Mouse (Mus musculus) MEL (cell line): Measurements from ENCODE around the gene Rap1b. TPM values are rescaled to one million over a fixed set of nuclear protein-coding genes. Genes with fewer than 3 reads are reported as not detected.

Source experiments
- DNase-seq: peaks from one replicate; pipeline ENCODE4 v3.0.0; 2011; ENCODE audit warnings: low read depth, low spot score
- H3K27ac ChIP-seq: 2 replicates; pipeline ENCODE4 v1.5.1; 2012; ENCODE audit warnings: low read depth, mild to moderate bottlenecking, control low read depth, low read length, moderate library complexity; ENCODE audit not compliant: control insufficient read depth
- H3K27me3 ChIP-seq, 2 experiments: fragments of 150-350 bp in 1 of 2; sonication (generic) in 1 of 2; 2 replicates each; pipeline ENCODE4 v1.6.1; 2012; ENCODE audit warnings: low read length in 2 of 2, mild to moderate bottlenecking in 2 of 2, improper control_type of control experiment in 1 of 2, moderate library complexity in 1 of 2; ENCODE audit not compliant: insufficient read depth in 2 of 2, control insufficient read depth in 1 of 2
- H3K36me3 ChIP-seq, 2 experiments: 2 replicates each; pipeline ENCODE4 v1.6.1; 2012 to 2014; ENCODE audit warnings: low read length in 2 of 2, improper control_type of control experiment in 1 of 2, inconsistent platforms in 1 of 2, mild to moderate bottlenecking in 1 of 2; ENCODE audit not compliant: insufficient read depth in 2 of 2, control insufficient read depth in 1 of 2
- H3K4me1 ChIP-seq, 2 experiments: fragments of 150-350 bp in 1 of 2; sonication (generic) in 1 of 2; 2 replicates each; pipeline ENCODE4 v1.6.1; 2012; ENCODE audit warnings: low read length in 2 of 2, improper control_type of control experiment in 1 of 2, mild to moderate bottlenecking in 1 of 2; ENCODE audit not compliant: insufficient read depth in 2 of 2, control insufficient read depth in 1 of 2
- H3K4me3 ChIP-seq, 2 experiments: fragments of 150-350 bp in 1 of 2; sonication (generic) in 1 of 2; 2 replicates each; pipeline ENCODE4 v1.5.1; 2012; ENCODE audit warnings: low read depth in 2 of 2, low read length in 2 of 2, mild to moderate bottlenecking in 2 of 2, moderate library complexity in 2 of 2, control low read depth in 1 of 2, improper control_type of control experiment in 1 of 2; ENCODE audit not compliant: control insufficient read depth in 1 of 2, insufficient read depth in 1 of 2
- H3K79me2 ChIP-seq: 2 replicates; pipeline ENCODE4 v1.6.1; 2012; ENCODE audit warnings: mild to moderate bottlenecking, low read length, moderate library complexity; ENCODE audit not compliant: control insufficient read depth, poor library complexity, insufficient read depth
- H3K9ac ChIP-seq: 2 replicates; pipeline ENCODE4 v1.6.1; 2012; ENCODE audit warnings: low read depth, mild to moderate bottlenecking, control low read depth, low read length, moderate library complexity; ENCODE audit not compliant: control insufficient read depth, poor library complexity, severe bottlenecking
- H3K9me3 ChIP-seq: fragments of 150-350 bp; sonication (generic); replicated peaks from 2 replicates; pipeline ENCODE4 v1.6.1; 2012; ENCODE audit warnings: mild to moderate bottlenecking, low read length, improper control_type of control experiment, moderate library complexity; ENCODE audit not compliant: insufficient read depth
- CHD1 ChIP-seq: IDR thresholded peaks from 2 replicates; pipeline ENCODE4 v1.6.1; 2012; ENCODE audit warnings: low read depth, mild to moderate bottlenecking, inconsistent platforms, low read length, improper control_type of control experiment
- CTCF ChIP-seq, 3 experiments: IDR thresholded peaks in 2 of 3; conservative IDR thresholded peaks in 1 of 3; 2 replicates each; pipeline ENCODE4 v1.5.1; 2011 to 2012; ENCODE audit warnings: low read length in 3 of 3, low read depth in 2 of 3, mild to moderate bottlenecking in 2 of 3, improper control_type of control experiment in 1 of 3, inconsistent platforms in 1 of 3, mixed read lengths in 1 of 3, moderate library complexity in 1 of 3; ENCODE audit not compliant: control insufficient read depth in 1 of 3, insufficient read depth in 1 of 3, poor library complexity in 1 of 3, severe bottlenecking in 1 of 3
- E2F4 ChIP-seq: IDR thresholded peaks from 2 replicates; pipeline ENCODE4 v1.6.1; 2011; ENCODE audit warnings: low read depth, low read length, improper control_type of control experiment, borderline replicate concordance
- ELF1 ChIP-seq: IDR thresholded peaks from 2 replicates; pipeline ENCODE4 v1.6.1; 2014; ENCODE audit warnings: low read depth, mild to moderate bottlenecking, inconsistent platforms, low read length, improper control_type of control experiment, moderate library complexity
- EP300 ChIP-seq, 2 experiments: IDR thresholded peaks; 2 replicates each; pipeline ENCODE4 v1.6.1; 2011; ENCODE audit warnings: improper control_type of control experiment in 2 of 2, low read length in 2 of 2, low read depth in 1 of 2, mild to moderate bottlenecking in 1 of 2
- ETS1 ChIP-seq: IDR thresholded peaks from 2 replicates; pipeline ENCODE4 v1.6.1; 2012; ENCODE audit warnings: low read depth, mild to moderate bottlenecking, inconsistent platforms, low read length, improper control_type of control experiment, moderate library complexity
- GABPA ChIP-seq: IDR thresholded peaks from 2 replicates; pipeline ENCODE4 v1.6.1; 2012; ENCODE audit warnings: low read depth, mild to moderate bottlenecking, inconsistent platforms, low read length, improper control_type of control experiment, moderate library complexity
- GATA1 ChIP-seq: IDR thresholded peaks from 2 replicates; pipeline ENCODE4 v1.6.1; 2011; ENCODE audit warnings: low read depth, low read length, improper control_type of control experiment
- KAT2A ChIP-seq: conservative IDR thresholded peaks from 2 replicates; pipeline ENCODE4 v1.6.1; 2012; ENCODE audit warnings: low read depth, low read length, improper control_type of control experiment, inconsistent platforms
- MAX ChIP-seq: IDR thresholded peaks from 2 replicates; pipeline ENCODE4 v1.6.1; 2011; ENCODE audit warnings: low read length, improper control_type of control experiment
- MAZ ChIP-seq: IDR thresholded peaks from 2 replicates; pipeline ENCODE4 v1.6.1; 2012; ENCODE audit warnings: low read depth, mild to moderate bottlenecking, inconsistent platforms, low read length, improper control_type of control experiment
- MXI1 ChIP-seq: IDR thresholded peaks from 2 replicates; pipeline ENCODE4 v1.6.1; 2011; ENCODE audit warnings: mild to moderate bottlenecking, low read depth, low read length, improper control_type of control experiment
- MYB ChIP-seq: IDR thresholded peaks from 2 replicates; pipeline ENCODE4 v1.6.1; 2011; ENCODE audit warnings: mild to moderate bottlenecking, low read depth, low read length, improper control_type of control experiment
- MYC ChIP-seq: IDR thresholded peaks from 2 replicates; pipeline ENCODE4 v1.6.1; 2011; ENCODE audit warnings: low read depth, mild to moderate bottlenecking, low read length, improper control_type of control experiment, moderate library complexity
- POLR2A ChIP-seq, 2 experiments: IDR thresholded peaks; 2 replicates each; pipeline ENCODE4 v1.6.1; 2011 to 2012; ENCODE audit warnings: low read length in 2 of 2, mild to moderate bottlenecking in 2 of 2, control low read depth in 1 of 2, improper control_type of control experiment in 1 of 2, low read depth in 1 of 2, moderate library complexity in 1 of 2; ENCODE audit not compliant: control insufficient read depth in 1 of 2, insufficient read depth in 1 of 2, poor library complexity in 1 of 2
- POLR2AphosphoS2 ChIP-seq: IDR thresholded peaks from 2 replicates; pipeline ENCODE4 v1.6.1; 2011; ENCODE audit warnings: low read length, improper control_type of control experiment
- POLR2AphosphoS5 ChIP-seq: IDR thresholded peaks from 2 replicates; pipeline ENCODE4 v1.6.1; 2012; ENCODE audit warnings: low read depth, borderline replicate concordance, mild to moderate bottlenecking, inconsistent platforms, low read length, moderate library complexity, mixed read lengths
- RAD21 ChIP-seq: IDR thresholded peaks from 2 replicates; pipeline ENCODE4 v1.6.1; 2011; ENCODE audit warnings: mild to moderate bottlenecking, low read depth, low read length, improper control_type of control experiment
- TAL1 ChIP-seq: IDR thresholded peaks from 2 replicates; pipeline ENCODE4 v1.6.1; 2012; ENCODE audit warnings: mild to moderate bottlenecking, inconsistent platforms, low read length, moderate library complexity, mixed read lengths
- TBP ChIP-seq: IDR thresholded peaks from 2 replicates; pipeline ENCODE4 v1.8.0; 2011; ENCODE audit warnings: low read depth, low read length, improper control_type of control experiment
- UBTF ChIP-seq: IDR thresholded peaks from 2 replicates; pipeline ENCODE4 v1.6.1; 2012; ENCODE audit warnings: low read depth, mild to moderate bottlenecking, inconsistent platforms, low read length, improper control_type of control experiment, moderate library complexity, borderline replicate concordance; ENCODE audit not compliant: insufficient read depth
- ZC3H11A ChIP-seq: IDR thresholded peaks from 2 replicates; pipeline ENCODE4 v1.6.1; 2012; ENCODE audit warnings: low read depth, mild to moderate bottlenecking, inconsistent platforms, low read length, improper control_type of control experiment
- ZKSCAN1 ChIP-seq: IDR thresholded peaks from 2 replicates; pipeline ENCODE4 v1.6.1; 2012; ENCODE audit warnings: low read depth, mild to moderate bottlenecking, inconsistent platforms, low read length, improper control_type of control experiment, moderate library complexity
- polyA plus RNA-seq, 2 experiments: library from polyadenylated mRNA; stranded (reverse) in 1 of 2; unstranded in 1 of 2; fragments of >175 nt in 1 of 2; fragments of >200 nt in 1 of 2; gene quantifications; 2 replicates each; pipeline versions ENCODE4 v1.2.1 to v1.2.4; 2012; ENCODE audit warnings: low replicate concordance in 2 of 2, low read depth in 1 of 2; ENCODE audit not compliant: insufficient read length in 2 of 2, insufficient read depth in 1 of 2, missing spikeins in 1 of 2
- total RNA-seq: library from RNA; depleted of rRNA; stranded (reverse); fragments of 300-350 nt; gene quantifications from 2 replicates; pipeline ENCODE4 v1.2.3, GENCODE M21; 2012

Gene Rap1b
- total and polyA plus RNA-seq, 3 experiments = 42.3 to 89.1 (median 83.3) TPM

DNA sequence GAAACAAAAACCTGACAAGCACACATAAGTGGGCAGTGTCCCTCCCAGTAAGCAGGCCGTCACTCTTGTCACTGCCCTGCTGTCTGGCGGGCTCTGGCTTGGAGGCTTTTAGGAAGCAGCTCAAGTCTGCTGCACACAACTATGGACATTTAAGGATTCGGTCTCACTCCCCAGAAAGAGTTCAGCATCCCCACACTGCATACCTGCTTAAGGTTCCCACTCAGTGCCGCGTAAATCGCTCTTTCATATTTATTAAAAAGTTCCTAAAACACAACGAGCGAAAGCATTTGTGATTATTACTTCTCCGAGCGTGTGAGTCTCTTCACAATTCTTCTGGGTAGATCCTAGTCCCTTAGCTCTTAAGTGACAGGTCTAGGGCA, 74.7 kb downstream of the Rap1b start:
- no peaks in the 10 kb centered on the region for H3K79me2 ChIP-seq
- H3K36me3 ChIP-seq = peaks cover 0 to 23% of the 10 kb centered on the region in 2 experiments; a peak in 2 of 4 replicates
- H3K27me3 ChIP-seq = no peaks in the 10 kb centered on the region
- H3K4me3 ChIP-seq = no peak overlapping the region
- no peaks in the 10 kb centered on the region for H3K4me1 ChIP-seq
- H3K9ac ChIP-seq = no peak overlapping the region
- no peak overlapping the region for H3K27ac ChIP-seq
- no peak for DNase-seq
- no peak for TF ChIP-seq KAT2A
- TF ChIP-seq ZC3H11A = no peak
- no peak for TF ChIP-seq MYC
- TF ChIP-seq GATA1 = no peak
- no peak for TF ChIP-seq MAZ
- no peak for TF ChIP-seq EP300 (IDR thresholded peaks at IDR 0.05; ENCODE audit: low read depth in 1 of 2, low read length in 2 of 2)
- TF ChIP-seq GABPA = no peak
- no peak for TF ChIP-seq TAL1
- no peak for TF ChIP-seq ETS1
- no peak for TF ChIP-seq TBP
- TF ChIP-seq POLR2A (IDR thresholded peaks at IDR 0.05; ENCODE audit: control insufficient read depth in 1 of 2, insufficient read depth in 1 of 2, low read depth in 1 of 2, low read length in 2 of 2, poor library complexity in 1 of 2) = no peak
- no peak for TF ChIP-seq CHD1
- TF ChIP-seq E2F4 = no peak
- no peak for TF ChIP-seq CTCF (IDR thresholded peaks at IDR 0.05 in 2 of 3, conservative IDR thresholded peaks at IDR 0.05 in 1 of 3; ENCODE audit: control insufficient read depth in 1 of 3, insufficient read depth in 1 of 3, low read depth in 2 of 3, low read length in 3 of 3, poor library complexity in 1 of 3, severe bottlenecking in 1 of 3)
- no peak for TF ChIP-seq ELF1
- no peak for TF ChIP-seq ZKSCAN1
- TF ChIP-seq POLR2AphosphoS5 = no peak
- no peak for TF ChIP-seq RAD21
- TF ChIP-seq, all 39 proteins: peak for 0
- H3K9me3 ChIP-seq = no peaks in the 10 kb centered on the region

DNA sequence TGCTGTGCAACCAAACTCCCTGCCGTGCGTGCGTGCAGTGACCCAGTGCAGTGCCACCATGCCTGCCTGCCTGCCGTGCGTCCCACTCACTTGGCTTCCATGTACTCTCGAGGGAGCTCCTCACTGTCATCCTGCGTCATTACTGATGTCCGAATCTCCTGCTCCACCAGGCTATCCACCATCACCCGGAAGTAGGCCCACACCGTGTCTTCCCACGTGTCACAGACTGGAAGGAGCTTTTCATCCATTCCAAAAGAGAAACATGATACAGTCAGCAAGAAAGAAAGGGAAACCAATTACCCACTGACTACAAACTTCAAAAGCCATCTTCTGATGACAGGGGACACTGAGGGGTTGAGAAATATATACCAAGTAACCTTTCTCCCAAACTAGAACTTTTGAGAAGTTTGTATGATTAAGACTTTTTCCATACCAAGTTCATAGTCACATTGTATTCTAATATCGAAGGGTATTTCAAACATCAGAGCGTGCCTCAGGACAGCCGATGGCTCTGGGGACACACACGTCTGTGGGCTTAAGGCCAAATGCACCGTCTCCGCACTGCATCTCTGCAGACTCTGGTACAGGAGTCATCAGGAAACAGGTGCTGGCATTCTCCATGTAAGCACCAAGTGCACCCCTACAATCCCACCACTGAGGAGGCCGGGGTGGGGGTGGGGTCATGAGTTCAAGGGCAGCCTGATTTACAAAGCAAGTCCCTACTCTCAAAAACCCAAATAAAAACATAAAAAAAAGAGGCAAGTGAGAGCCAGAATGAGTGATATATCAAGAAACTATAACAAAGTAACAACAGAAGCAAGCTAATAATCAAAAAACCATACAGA, 75.3 kb downstream of the Rap1b start:
- H3K36me3 ChIP-seq = peaks cover 0 to 21% of the 10 kb centered on the region in 2 experiments; a peak in 2 of 4 replicates
- DNase-seq = no peak
- H3K79me2 ChIP-seq = no peaks in the 10 kb centered on the region
- no peak overlapping the region for H3K27ac ChIP-seq
- H3K9me3 ChIP-seq = no peaks in the 10 kb centered on the region
- no peaks in the 10 kb centered on the region for H3K4me1 ChIP-seq
- H3K27me3 ChIP-seq = no peaks in the 10 kb centered on the region
- H3K4me3 ChIP-seq = no peak overlapping the region
- TF ChIP-seq TAL1 = no peak
- no peak for TF ChIP-seq MXI1
- TF ChIP-seq UBTF = no peak
- no peak for TF ChIP-seq MYB
- TF ChIP-seq TBP = no peak
- no peak for TF ChIP-seq CTCF (IDR thresholded peaks at IDR 0.05 in 2 of 3, conservative IDR thresholded peaks at IDR 0.05 in 1 of 3; ENCODE audit: control insufficient read depth in 1 of 3, insufficient read depth in 1 of 3, low read depth in 2 of 3, low read length in 3 of 3, poor library complexity in 1 of 3, severe bottlenecking in 1 of 3)
- TF ChIP-seq POLR2AphosphoS2 = no peak
- no peak for TF ChIP-seq MAX
- no peak for TF ChIP-seq ZC3H11A
- TF ChIP-seq, all 39 proteins: peak for 0
- H3K9ac ChIP-seq = no peak overlapping the region
